In the genomic region with DNA sequence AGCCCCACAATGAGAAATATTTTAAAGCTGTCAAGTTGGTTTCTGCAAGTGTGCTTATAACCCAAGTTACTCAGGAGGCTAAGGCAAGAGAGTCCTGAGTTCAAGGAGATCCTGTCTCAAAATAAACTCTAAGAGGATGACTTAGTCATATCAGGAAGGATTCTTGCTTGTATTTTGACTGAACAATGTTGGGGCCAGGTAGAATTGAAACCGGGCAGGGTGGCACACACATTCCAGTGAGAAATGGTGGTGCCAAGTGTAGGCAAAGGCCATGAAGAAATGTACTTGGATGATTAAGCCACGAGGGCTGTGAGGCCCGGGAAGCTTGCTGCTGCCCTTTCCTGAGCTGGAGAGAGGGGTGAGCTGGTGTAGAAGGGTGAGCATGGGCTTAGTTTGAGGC, we compare ENCODE assay signal across 19 mouse cellular contexts. TPM values are rescaled to one million over a fixed set of nuclear protein-coding genes. Genes with fewer than 3 reads are reported as not detected.
"Had no signal": no experiment of that assay in that cellular context is flagged by ENCODE, and none has a peak within 500 bp of the region (broad histone marks: within the 10 kb centered on the region; RNA-seq: fewer than 3 reads in every experiment).

No protein-coding gene starts in this region.

- H3K4me1 ChIP-seq: lung, embryonic 15.5 days; midbrain, embryonic 10.5 days; midbrain, embryonic 12.5 days; neural tube, embryonic 13.5 days; neural tube, embryonic 15.5 days had no signal

- H3K4me3 ChIP-seq: lung, embryonic 15.5 days; midbrain, embryonic 10.5 days; midbrain, embryonic 12.5 days; myocyte; neural tube, embryonic 13.5 days; neural tube, embryonic 15.5 days had no signal

- H3K27ac ChIP-seq: lung, embryonic 15.5 days; midbrain, embryonic 10.5 days; midbrain, embryonic 12.5 days; neural tube, embryonic 13.5 days; neural tube, embryonic 15.5 days had no signal

- DNase-seq: liver, postnatal 0 days; lung, adult 2 months; lung, postnatal 4 days; midbrain, embryonic 14.5 days; retina, postnatal 1 day; right cerebral cortex, adult 18-20 months; right cerebral cortex, postnatal 25 days; right cerebral cortex, postnatal 4 days; spleen, adult 18-20 months; thymus, adult 18-20 months; thymus, postnatal 14 days; thymus, postnatal 36 days had no signal

RNA-seq across cellular contexts. Expression of gene Nlrc5, which starts 13.0 kb away (rescaled TPM):
- polyA plus RNA-seq: neural tube, embryonic 11.5 days had no signal
